Mouse (Mus musculus) erythroblast, embryonic 14.5 days (primary cell): ENCODE data around the gene Map7. TPM values are rescaled to one million over a fixed set of nuclear protein-coding genes. Genes with fewer than 3 reads are reported as not detected.

ENCODE experiments used
- H3K27me3 ChIP-seq: 2 replicates; pipeline ENCODE4 v1.6.1; 2012; ENCODE audit warnings: inconsistent platforms; ENCODE audit not compliant: control insufficient read depth
- H3K36me3 ChIP-seq: 2 replicates; pipeline ENCODE4 v1.6.1; 2012; ENCODE audit warnings: mild to moderate bottlenecking, inconsistent platforms; ENCODE audit not compliant: control insufficient read depth
- H3K4me1 ChIP-seq: 2 replicates; pipeline ENCODE4 v1.6.1; 2012; ENCODE audit warnings: inconsistent platforms; ENCODE audit not compliant: control insufficient read depth
- H3K4me3 ChIP-seq: replicated peaks from 2 replicates; pipeline ENCODE3; 2012; ENCODE audit warnings: moderate library complexity, mild to moderate bottlenecking, inconsistent platforms
- H3K9me3 ChIP-seq: 2 replicates; pipeline ENCODE4 v1.6.1; 2012; ENCODE audit warnings: low read length, inconsistent platforms, mixed read lengths; ENCODE audit not compliant: control insufficient read depth
- GATA1 ChIP-seq: IDR thresholded peaks from 2 replicates; pipeline ENCODE4 v1.6.1; 2012; ENCODE audit warnings: low read length, inconsistent platforms, mixed read lengths
- TAL1 ChIP-seq: IDR thresholded peaks from 3 replicates; pipeline ENCODE4 v1.6.1; 2012; ENCODE audit warnings: low read length, inconsistent platforms, mixed read lengths
- polyA plus RNA-seq: library from polyadenylated mRNA; stranded (reverse); fragments of >175 nt; gene quantifications from 2 replicates; pipeline ENCODE4 v1.2.3, GENCODE M21; 2012

The Map7 gene
- polyA plus RNA-seq, 1 experiment: 0.11 TPM

GRCm38 (mm10) chr10:20166797-20167196, 18.5 kb downstream of the Map7 start:
- H3K36me3 ChIP-seq: no peaks in the 10 kb centered on the region
- H3K4me3 ChIP-seq: no peak overlapping the region
- TF ChIP-seq TAL1 (no peak), GATA1 (no peak)
- H3K9me3 ChIP-seq: no peaks in the 10 kb centered on the region
- H3K4me1 ChIP-seq: peaks cover 4% of the 10 kb centered on the region
- no peaks in the 10 kb centered on the region for H3K27me3 ChIP-seq

GRCm38 (mm10) chr10:20167467-20167866, 19.2 kb downstream of the Map7 start:
- H3K27me3 ChIP-seq: no peaks in the 10 kb centered on the region
- no peak for TF ChIP-seq TAL1
- TF ChIP-seq GATA1: no peak

GRCm38 (mm10) chr10:20169182-20169674, 21.0 kb downstream of the Map7 start:
- Histone ChIP-seq H3K4me3 (no peak overlapping the region), H3K9me3 (no peaks in the 10 kb centered on the region), H3K36me3 (no peaks in the 10 kb centered on the region), H3K27me3 (no peaks in the 10 kb centered on the region), H3K4me1 (peaks cover 4% of the 10 kb centered on the region)
- TF ChIP-seq GATA1 (no peak), TAL1 (no peak)

More at GRCm38 (mm10) chr10:20167467-20167866, 19.2 kb downstream of the Map7 start:
- H3K4me3 ChIP-seq: no peak overlapping the region
- H3K36me3 ChIP-seq: no peaks in the 10 kb centered on the region
- H3K9me3 ChIP-seq: no peaks in the 10 kb centered on the region
- peaks cover 4% of the 10 kb centered on the region for H3K4me1 ChIP-seq

GRCm38 (mm10) chr10:20169927-20170604, 21.8 kb downstream of the Map7 start:
- no peaks in the 10 kb centered on the region for H3K36me3 ChIP-seq
- no peak overlapping the region for H3K4me3 ChIP-seq
- no peaks in the 10 kb centered on the region for H3K9me3 ChIP-seq
- H3K27me3 ChIP-seq: no peaks in the 10 kb centered on the region
- TF ChIP-seq TAL1: no peak
- TF ChIP-seq GATA1: no peak
- peaks cover 4% of the 10 kb centered on the region for H3K4me1 ChIP-seq

- H3K36me3 ChIP-seq: no peaks in the 10 kb centered on the region
- H3K9me3 ChIP-seq: no peaks in the 10 kb centered on the region
- TF ChIP-seq GATA1: no peak
- no peak for TF ChIP-seq TAL1
- H3K4me3 ChIP-seq: no peak overlapping the region
- H3K4me1 ChIP-seq: peaks cover 4% of the 10 kb centered on the region
- no peaks in the 10 kb centered on the region for H3K27me3 ChIP-seq
These were observed 22.4 kb downstream of the Map7 start for GRCm38 (mm10) chr10:20170605-20171088.

- peaks cover 4% of the 10 kb centered on the region for H3K4me1 ChIP-seq
- H3K27me3 ChIP-seq: no peaks in the 10 kb centered on the region
- TF ChIP-seq GATA1 (no peak), TAL1 (no peak)
- no peaks in the 10 kb centered on the region for H3K36me3 ChIP-seq
- no peak overlapping the region for H3K4me3 ChIP-seq
- no peaks in the 10 kb centered on the region for H3K9me3 ChIP-seq
These were observed 22.9 kb downstream of the Map7 start for GRCm38 (mm10) chr10:20171209-20171608.

- no peaks in the 10 kb centered on the region for H3K36me3 ChIP-seq
- TF ChIP-seq TAL1 (no peak), GATA1 (no peak)
- no peaks in the 10 kb centered on the region for H3K27me3 ChIP-seq
- H3K4me3 ChIP-seq: no peak overlapping the region
- H3K9me3 ChIP-seq: no peaks in the 10 kb centered on the region
- peaks cover 4% of the 10 kb centered on the region for H3K4me1 ChIP-seq
These were observed 23.5 kb downstream of the Map7 start for GRCm38 (mm10) chr10:20171756-20172155.

GRCm38 (mm10) chr10:20173733-20174132, 25.5 kb downstream of the Map7 start:
- Histone ChIP-seq H3K9me3 (no peaks in the 10 kb centered on the region), H3K27me3 (no peaks in the 10 kb centered on the region), H3K4me1 (peaks cover 9% of the 10 kb centered on the region), H3K4me3 (no peak overlapping the region), H3K36me3 (no peaks in the 10 kb centered on the region)
- TF ChIP-seq TAL1 (no peak), GATA1 (no peak)

- Histone ChIP-seq H3K36me3 (no peaks in the 10 kb centered on the region), H3K4me3 (no peak overlapping the region), H3K4me1 (peaks cover 16% of the 10 kb centered on the region), H3K9me3 (no peaks in the 10 kb centered on the region), H3K27me3 (no peaks in the 10 kb centered on the region)
- TF ChIP-seq TAL1 (no peak), GATA1 (no peak)
These were observed 27.8 kb downstream of the Map7 start for GRCm38 (mm10) chr10:20176054-20176453.
